Mouse (Mus musculus): ENCODE results near the gene Adgra3. TPM values are rescaled to one million over a fixed set of nuclear protein-coding genes. Genes with fewer than 3 reads are reported as not detected.
A peak's percentile ranks its signal among the peaks of the same experiment; 100 is the strongest.

The Adgra3 gene
- total RNA-seq, 2 experiments from 2014 or later, result 14.5 to 21.6 TPM

DNA sequence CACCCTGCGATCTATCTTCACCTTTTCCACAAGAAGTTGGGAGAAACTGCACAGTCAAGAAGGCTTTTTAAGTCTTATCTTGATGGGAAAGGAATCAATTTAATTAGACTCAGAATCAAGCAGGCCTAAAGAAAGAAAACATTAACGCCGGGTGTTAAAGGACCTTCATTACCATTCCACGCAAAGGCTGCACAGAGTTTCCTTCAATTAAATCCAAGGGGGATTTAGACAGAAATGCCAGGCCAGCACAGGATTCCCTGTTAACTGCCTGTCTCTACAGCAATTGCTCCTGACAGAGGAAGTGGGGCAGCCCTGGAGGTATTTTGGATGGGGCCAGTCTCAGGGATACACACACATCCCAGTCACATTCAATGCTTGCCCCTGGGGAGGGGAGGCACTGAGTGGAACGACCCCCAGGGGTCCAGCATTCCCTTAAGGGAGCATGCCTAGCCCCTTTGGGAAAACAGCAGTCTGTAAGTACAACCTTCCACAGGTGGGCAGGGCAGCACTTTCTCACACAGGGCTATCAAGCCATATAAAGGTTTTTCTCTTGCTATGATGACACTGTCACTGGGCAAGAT lies 10.4 kb downstream of the Adgra3 start:
- Histone ChIP-seq H3K27ac (no peak overlapping the region), H3K4me3 (no peak overlapping the region)
- DNase-seq (ENCODE audit: low spot score in 2 of 2), result no peak
- no peak for TF ChIP-seq CTCF (conservative IDR thresholded peaks at IDR 0.05)

GRCm38 (mm10) chr5:50045180-50045579 lies 13.6 kb downstream of the Adgra3 start:
- Histone ChIP-seq H3K27ac (no peak overlapping the region), H3K4me3 (no peak overlapping the region)
- no peak for DNase-seq (ENCODE audit: low spot score in 2 of 2)
- TF ChIP-seq CTCF (conservative IDR thresholded peaks at IDR 0.05), result no peak

DNA sequence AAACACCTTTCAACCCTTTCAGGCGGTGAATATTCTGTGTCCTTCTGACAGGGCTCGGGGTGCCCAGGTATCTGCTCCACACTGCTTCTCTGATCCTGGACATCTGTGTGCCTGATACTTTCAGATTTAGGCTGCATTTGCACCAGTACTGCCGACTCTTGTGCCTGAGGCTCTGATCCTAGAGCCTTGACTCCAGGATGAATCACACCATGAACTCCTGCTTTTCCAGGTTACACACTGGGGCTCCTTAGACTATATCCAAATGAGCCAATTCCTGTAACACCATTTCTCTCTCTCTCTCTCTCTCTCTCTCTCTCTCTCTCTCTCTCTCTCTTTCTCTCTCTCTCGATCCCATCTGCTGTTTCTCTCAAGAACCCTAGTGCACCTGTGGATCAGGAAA lies 15.1 kb downstream of the Adgra3 start:
- Histone ChIP-seq H3K27ac (no peak overlapping the region), H3K4me3 (no peak overlapping the region)
- no peak for DNase-seq (ENCODE audit: low spot score in 2 of 2)
- no peak for TF ChIP-seq CTCF (conservative IDR thresholded peaks at IDR 0.05)

DNA sequence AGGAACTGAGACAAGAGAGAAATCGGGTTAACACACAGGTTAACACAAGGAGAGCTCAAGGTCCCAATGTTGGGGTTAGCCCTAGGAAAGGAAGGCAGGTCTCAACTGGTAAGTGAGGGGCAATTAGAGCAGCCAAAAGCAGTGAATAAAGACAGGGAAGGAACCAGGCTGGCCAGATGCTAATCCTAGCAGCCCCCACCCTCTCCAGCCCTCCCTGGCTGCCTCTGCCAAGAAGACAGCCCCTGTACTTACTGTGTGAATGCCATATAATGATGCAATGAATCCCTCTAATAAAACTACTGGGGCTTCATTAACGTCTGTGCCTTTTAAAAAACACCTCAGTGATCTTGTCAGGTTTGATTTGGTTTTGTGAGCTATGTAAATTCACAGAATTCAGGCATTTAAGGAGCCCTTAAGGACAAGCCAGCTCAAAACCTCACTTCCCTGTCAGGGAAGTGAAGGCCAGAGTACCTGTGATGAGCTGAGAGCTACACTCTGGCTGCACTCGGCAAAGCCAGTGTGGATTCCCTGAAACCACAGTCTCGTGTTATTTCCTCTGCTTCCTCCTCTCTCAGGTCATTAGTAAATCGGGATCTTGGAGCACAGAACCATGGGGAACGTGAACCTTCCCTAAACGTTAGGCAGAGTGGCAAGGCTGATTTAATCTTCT lies 16.4 kb downstream of the Adgra3 start:
- no peak overlapping the region for H3K27ac ChIP-seq
- no peak for TF ChIP-seq CTCF (conservative IDR thresholded peaks at IDR 0.05)
- no peak for DNase-seq (ENCODE audit: low spot score in 2 of 2)
- H3K4me3 ChIP-seq, result no peak overlapping the region

- TF ChIP-seq CTCF (conservative IDR thresholded peaks at IDR 0.05), result no peak
- no peak overlapping the region for H3K4me3 ChIP-seq
- DNase-seq (ENCODE audit: low spot score in 2 of 2), result no peak
- no peak overlapping the region for H3K27ac ChIP-seq
These were observed 19.3 kb downstream of the Adgra3 start for GRCm38 (mm10) chr5:50039521-50039920.

GRCm38 (mm10) chr5:50037666-50038065 lies 21.1 kb downstream of the Adgra3 start:
- no peak overlapping the region for H3K4me3 ChIP-seq
- no peak overlapping the region for H3K27ac ChIP-seq
- no peak for DNase-seq (ENCODE audit: low spot score in 2 of 2)
- no peak for TF ChIP-seq CTCF (conservative IDR thresholded peaks at IDR 0.05)

GRCm38 (mm10) chr5:50034900-50035514 lies 23.8 kb downstream of the Adgra3 start:
- no peak for TF ChIP-seq CTCF (conservative IDR thresholded peaks at IDR 0.05)
- H3K4me3 ChIP-seq, result no peak overlapping the region
- DNase-seq (ENCODE audit: low spot score in 2 of 2), result no peak
- H3K27ac ChIP-seq, result no peak overlapping the region

- DNase-seq (ENCODE audit: low spot score in 2 of 2), result no peak
- Histone ChIP-seq H3K4me3 (no peak overlapping the region), H3K27ac (no peak overlapping the region)
- TF ChIP-seq CTCF (conservative IDR thresholded peaks at IDR 0.05), result no peak
These were observed 24.6 kb downstream of the Adgra3 start for GRCm38 (mm10) chr5:50034231-50034630.

DNA sequence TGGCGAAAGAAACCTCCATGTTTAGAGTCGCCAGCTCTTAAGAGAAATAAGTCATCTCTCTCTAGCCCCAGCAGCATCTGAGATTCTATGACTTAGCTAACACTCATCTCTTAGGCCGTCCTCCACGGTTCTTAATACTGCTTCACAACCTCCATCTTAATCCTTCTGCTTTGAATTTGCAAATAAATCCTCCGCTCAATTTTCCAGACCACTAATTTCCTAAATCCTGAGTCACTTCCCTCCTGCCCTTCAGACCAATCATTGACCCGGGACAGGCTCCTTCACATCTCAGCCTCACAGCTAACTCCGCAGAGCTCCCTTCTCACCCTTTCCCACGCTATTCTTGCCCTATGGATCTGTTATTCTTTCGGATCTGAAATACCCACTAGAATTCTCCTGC lies 25.1 kb downstream of the Adgra3 start:
- DNase-seq (ENCODE audit: low spot score in 2 of 2), result no peak
- no peak overlapping the region for H3K4me3 ChIP-seq
- H3K27ac ChIP-seq, result no peak overlapping the region
- no peak for TF ChIP-seq CTCF (conservative IDR thresholded peaks at IDR 0.05)

DNA sequence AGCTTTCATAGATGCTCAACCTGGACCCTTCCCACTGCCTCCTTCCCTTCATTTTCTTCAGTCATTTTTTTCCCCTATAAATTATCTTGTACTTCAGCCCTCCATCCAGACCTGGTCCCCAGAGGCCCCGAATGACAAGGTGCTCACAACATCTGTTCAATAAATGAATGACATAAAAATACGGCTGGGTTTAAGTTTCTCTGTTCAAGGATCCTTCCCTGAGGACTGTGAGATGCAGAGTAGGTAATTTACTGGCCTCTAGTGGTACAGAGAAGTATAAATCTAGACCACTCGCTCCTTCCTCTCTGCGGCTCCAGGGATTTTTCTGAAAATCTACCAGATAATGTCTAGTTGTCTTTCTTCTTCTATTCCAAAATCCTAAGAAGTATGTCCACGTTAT lies 26.5 kb downstream of the Adgra3 start:
- DNase-seq (ENCODE audit: low spot score in 2 of 2), result no peak
- Histone ChIP-seq H3K27ac (no peak overlapping the region), H3K4me3 (no peak overlapping the region)
- peak; percentile 87 for TF ChIP-seq CTCF (conservative IDR thresholded peaks at IDR 0.05)

GRCm38 (mm10) chr5:50031763-50032272 lies 27.0 kb downstream of the Adgra3 start:
- TF ChIP-seq CTCF (conservative IDR thresholded peaks at IDR 0.05), result no peak
- no peak overlapping the region for H3K4me3 ChIP-seq
- H3K27ac ChIP-seq, result no peak overlapping the region
- DNase-seq (ENCODE audit: low spot score in 2 of 2), result no peak

- Histone ChIP-seq H3K27ac (no peak overlapping the region), H3K4me3 (no peak overlapping the region)
- no peak for TF ChIP-seq CTCF (conservative IDR thresholded peaks at IDR 0.05)
- DNase-seq (ENCODE audit: low spot score in 2 of 2), result no peak
These were observed 27.5 kb downstream of the Adgra3 start for GRCm38 (mm10) chr5:50031288-50031687.

DNA sequence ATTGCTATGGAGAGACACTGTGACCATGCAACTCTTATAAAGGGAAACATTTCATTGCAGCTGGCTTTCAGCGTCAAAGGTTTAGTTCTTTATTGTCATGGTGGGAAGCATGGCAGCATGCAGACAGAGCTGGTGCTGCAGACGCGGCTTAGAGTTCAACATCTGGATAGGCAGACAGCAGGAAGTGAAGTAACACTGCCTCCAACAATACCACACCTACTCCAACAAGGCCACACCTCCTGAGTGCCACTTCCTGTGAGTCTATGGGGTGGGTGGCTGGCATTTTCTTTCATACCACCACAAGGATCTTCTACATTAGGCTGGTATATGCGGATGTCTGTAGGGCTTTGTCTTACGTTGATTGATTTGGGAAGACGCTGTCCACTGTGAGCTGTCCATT lies 29.1 kb downstream of the Adgra3 start:
- no peak for TF ChIP-seq CTCF (conservative IDR thresholded peaks at IDR 0.05)
- DNase-seq (ENCODE audit: low spot score in 2 of 2), result no peak
- H3K27ac ChIP-seq, result no peak overlapping the region
- H3K4me3 ChIP-seq, result no peak overlapping the region

- peak overlapping the region; percentile 61 for H3K27ac ChIP-seq
- DNase-seq (ENCODE audit: low spot score in 2 of 2), result no peak
- TF ChIP-seq CTCF (conservative IDR thresholded peaks at IDR 0.05), result no peak
- no peak overlapping the region for H3K4me3 ChIP-seq
These were observed 31.2 kb downstream of the Adgra3 start for GRCm38 (mm10) chr5:50027561-50027960.
